Mouse (Mus musculus) liver, postnatal 0 days (tissue): ENCODE measurements at regions not wholly inside any gene's neighbourhood (a gene's known extent, or its start where the extent isn't known, plus 50 kb on each side); places are given as distances from the start of the nearest gene placed in this dataset.

Experiments used
- ATAC-seq: fragments of 200-750 bp; cut with Nextera tagmentation; 2 replicates; pipeline ENCODE4 v1.8.0; 2017; ENCODE audit warnings: mild to moderate bottlenecking, moderate library complexity
- DNase-seq: peaks from one replicate; pipeline ENCODE4 v3.0.0-alpha.2; 2016
- H3K27ac ChIP-seq: fragments of 300-500 bp; sonication (generic); 2 replicates; pipeline ENCODE4 v1.5.1; 2014; ENCODE audit warnings: antibody characterized with exemption, moderate library complexity, mild to moderate bottlenecking, low read depth
- H3K27me3 ChIP-seq: fragments of 300-500 bp; sonication (generic); 2 replicates; pipeline ENCODE4 v1.6.1; 2014; ENCODE audit warnings: low read length, control low read depth, mixed read lengths; ENCODE audit not compliant: insufficient read depth
- H3K36me3 ChIP-seq: fragments of 300-500 bp; sonication (generic); replicated peaks from 2 replicates; pipeline ENCODE4 v1.6.1; 2014; ENCODE audit warnings: mild to moderate bottlenecking, control low read depth, low read length, moderate library complexity, mixed read lengths; ENCODE audit not compliant: insufficient read depth
- H3K4me1 ChIP-seq: fragments of 300-500 bp; sonication (generic); 2 replicates; pipeline ENCODE4 v1.6.1; 2014; ENCODE audit warnings: antibody characterized with exemption, mild to moderate bottlenecking, control low read depth; ENCODE audit not compliant: insufficient read depth
- H3K4me2 ChIP-seq: fragments of 300-500 bp; sonication (generic); 2 replicates; pipeline ENCODE4 v1.6.1; 2014; ENCODE audit warnings: low read depth, mild to moderate bottlenecking, low read length, moderate library complexity, mixed read lengths
- H3K4me3 ChIP-seq: fragments of 300-500 bp; sonication (generic); 2 replicates; pipeline ENCODE4 v1.5.1; 2014; ENCODE audit warnings: low read depth, low read length
- H3K9ac ChIP-seq: fragments of 300-500 bp; sonication (generic); replicated peaks from 2 replicates; pipeline ENCODE4 v1.6.1; 2014; ENCODE audit warnings: mild to moderate bottlenecking, moderate library complexity
- H3K9me3 ChIP-seq: fragments of 300-500 bp; sonication (generic); 2 replicates; pipeline ENCODE4 v1.6.1; 2016; ENCODE audit warnings: mild to moderate bottlenecking, control low read depth, low read length, mixed read lengths
- CTCF ChIP-seq: sonication (generic); IDR thresholded peaks from 2 replicates; pipeline ENCODE4 v1.5.1; 2016; ENCODE audit warnings: antibody characterized with exemption, low read depth
- EP300 ChIP-seq: IDR thresholded peaks from 2 replicates; pipeline ENCODE4 v1.6.1; 2016; ENCODE audit warnings: antibody characterized with exemption, low read depth, mild to moderate bottlenecking
- WGBS: fragments of 180-500 bp; shearing (Covaris S2); extraction: QIAGEN DNeasy Blood & Tissue Kit; methylation state at CpG from one replicate; pipeline ENCODE4 v1.1.7; 2014; ENCODE audit not compliant: insufficient replicate concordance; 5-methylcytosine and 5-hydroxymethylcytosine counted together

DNA sequence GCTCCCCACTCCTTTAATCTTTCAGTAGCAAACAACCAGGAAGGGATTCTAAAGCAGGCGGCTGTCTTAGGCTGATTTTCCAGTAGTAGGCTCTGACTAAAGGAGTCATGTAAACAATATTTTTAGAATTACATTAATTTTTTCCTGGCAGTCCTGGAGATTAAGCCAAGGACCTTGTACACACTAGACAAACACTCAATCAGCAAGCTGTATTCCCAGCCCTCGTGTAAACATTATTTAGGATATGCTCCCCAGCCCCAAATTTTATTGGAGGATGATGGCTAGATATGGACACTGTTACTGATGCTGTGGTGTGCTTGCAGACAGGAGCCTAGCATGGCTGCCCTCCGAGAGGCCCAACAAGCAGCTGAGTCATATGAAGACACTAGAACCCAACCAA lies 56.6 kb upstream of the Chd6 start:
- no peak overlapping the region for H3K4me3 ChIP-seq
- no peaks in the 10 kb centered on the region for H3K4me1 ChIP-seq
- no peaks in the 10 kb centered on the region for H3K9me3 ChIP-seq
- no peaks in the 10 kb centered on the region for H3K27me3 ChIP-seq
- no peak for ATAC-seq
- WGBS = 64% methylated on average over 3 of the region's 3 CpGs
- H3K36me3 ChIP-seq = no peaks in the 10 kb centered on the region
- TF ChIP-seq EP300 (no peak), CTCF (no peak)
- no peak overlapping the region for H3K27ac ChIP-seq
- DNase-seq = no peak
- no peak overlapping the region for H3K9ac ChIP-seq
- no peak overlapping the region for H3K4me2 ChIP-seq

DNA sequence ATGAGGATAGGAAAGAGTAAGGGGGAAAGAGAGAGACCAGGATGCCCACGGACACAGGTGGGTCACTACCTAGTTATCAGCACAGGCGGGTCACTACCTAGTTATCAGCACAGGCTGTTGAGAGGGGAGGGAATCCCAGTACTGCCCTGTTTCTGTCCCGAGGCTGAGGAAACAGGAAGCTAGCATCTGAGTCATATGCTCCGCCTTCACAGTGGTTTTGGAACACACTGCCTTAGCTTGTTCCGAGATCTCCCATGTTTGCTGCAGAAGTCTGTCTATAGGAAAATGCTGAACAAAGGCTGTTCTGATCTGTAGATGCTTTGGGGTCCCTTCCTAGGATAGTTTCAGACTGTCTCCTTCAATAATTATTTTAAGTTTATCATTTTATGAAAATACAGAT lies 55.4 kb upstream of the Chd6 start:
- no peak for ATAC-seq
- H3K9me3 ChIP-seq = no peaks in the 10 kb centered on the region
- no peak for DNase-seq
- no peak overlapping the region for H3K9ac ChIP-seq
- H3K36me3 ChIP-seq = no peaks in the 10 kb centered on the region
- TF ChIP-seq CTCF = no peak
- TF ChIP-seq EP300 = no peak
- no peaks in the 10 kb centered on the region for H3K27me3 ChIP-seq
- H3K4me3 ChIP-seq = no peak overlapping the region
- no peak overlapping the region for H3K4me2 ChIP-seq
- WGBS = 48% methylated on average over 5 of the region's 5 CpGs
- no peaks in the 10 kb centered on the region for H3K4me1 ChIP-seq
- H3K27ac ChIP-seq = no peak overlapping the region
